Comparison of ENCODE assay signal across 19 mouse cellular contexts in genomic region chr4:26630553-26631206, GRCm38 (mm10).
DNase-seq lines count a peak whose midpoint lies in the region; ATAC-seq and TF ChIP-seq lines count a peak whose summit lies in the region.
"Had no signal": no experiment of that assay in that cellular context is flagged by ENCODE, and none has a peak within 500 bp of the region (broad histone marks: within the 10 kb centered on the region; RNA-seq: fewer than 3 reads in every experiment).

No protein-coding gene starts in this region.

- H3K4me3 ChIP-seq in hindbrain, embryonic 14.5 days (replicated peaks; ENCODE audit: low read length): no peak overlapping the region
- H3K4me3 ChIP-seq in hindbrain, postnatal 0 days (ENCODE audit: low read length): no peak overlapping the region
- H3K4me3 ChIP-seq: embryonic facial prominence, embryonic 15.5 days; heart, embryonic 10.5 days; hindbrain, embryonic 15.5 days; midbrain, embryonic 12.5 days had no signal

- no peaks in the 10 kb centered on the region for H3K36me3 ChIP-seq in hindbrain, embryonic 14.5 days (replicated peaks; ENCODE audit: control insufficient read depth, insufficient read depth)
- no peaks in the 10 kb centered on the region for H3K36me3 ChIP-seq in hindbrain, postnatal 0 days (ENCODE audit: insufficient read depth, low read length)
- H3K36me3 ChIP-seq: embryonic facial prominence, embryonic 15.5 days; heart, embryonic 10.5 days; hindbrain, embryonic 15.5 days; midbrain, embryonic 12.5 days had no signal

- 28% methylated on average over 1 of the region's 1 CpGs for WGBS in hindbrain, embryonic 14.5 days
- WGBS in hindbrain, postnatal 0 days: 31% methylated on average over 1 of the region's 1 CpGs

- H3K9ac ChIP-seq in hindbrain, embryonic 14.5 days: no peak overlapping the region
- no peak overlapping the region for H3K9ac ChIP-seq in hindbrain, postnatal 0 days (replicated peaks; ENCODE audit: low read length)
- H3K9ac ChIP-seq: embryonic facial prominence, embryonic 15.5 days; hindbrain, embryonic 15.5 days; midbrain, embryonic 12.5 days had no signal

- peak; percentile 57 for ATAC-seq in hindbrain, embryonic 14.5 days (ENCODE audit: low FRiP score)
- no peak for ATAC-seq in hindbrain, postnatal 0 days
- ATAC-seq: intestine, postnatal 0 days; lung, postnatal 0 days had no signal

- no peak for TF ChIP-seq CTCF in hindbrain, postnatal 0 days (IDR thresholded peaks at IDR 0.05; ENCODE audit: low read depth)

- no peak overlapping the region for H3K27ac ChIP-seq in hindbrain, embryonic 14.5 days
- no peak overlapping the region for H3K27ac ChIP-seq in hindbrain, postnatal 0 days
- H3K27ac ChIP-seq: embryonic facial prominence, embryonic 15.5 days; heart, embryonic 10.5 days; hindbrain, embryonic 15.5 days; midbrain, embryonic 12.5 days had no signal

- no peak overlapping the region for H3K4me2 ChIP-seq in hindbrain, embryonic 14.5 days (replicated peaks)
- H3K4me2 ChIP-seq in hindbrain, postnatal 0 days (ENCODE audit: low read depth, low read length): no peak overlapping the region
- H3K4me2 ChIP-seq: embryonic facial prominence, embryonic 15.5 days; hindbrain, embryonic 15.5 days; midbrain, embryonic 12.5 days had no signal

- peak; percentile 9 for DNase-seq in embryo, embryonic 10.5 days (ENCODE audit: low spot score)
- DNase-seq in embryo, embryonic 10 days (ENCODE audit: low spot score): no peak
- DNase-seq in hindbrain, embryonic 14.5 days (ENCODE audit: low spot score): no peak
- DNase-seq in hindbrain, postnatal 0 days (ENCODE audit: low spot score): no peak
- peak; percentile 31 for DNase-seq in A20 (ENCODE audit: low read depth, low spot score)
- DNase-seq in fibroblast of lung, adult 2 months (ENCODE audit: low read depth): peak; percentile 3
- no peak for DNase-seq in right cerebral cortex, postnatal 14 days
- no peak for DNase-seq in ovary, postnatal 14 days (ENCODE audit: low spot score)
- DNase-seq: cerebellum, adult 9-11 months; kidney, postnatal 10 days; liver; spleen, adult 18-20 months; thymus, postnatal 36 days had no signal

- no peaks in the 10 kb centered on the region for H3K9me3 ChIP-seq in hindbrain, embryonic 14.5 days (ENCODE audit: control insufficient read depth, low read length)
- H3K9me3 ChIP-seq in hindbrain, postnatal 0 days (ENCODE audit: low read length): no peaks in the 10 kb centered on the region
- H3K9me3 ChIP-seq: embryonic facial prominence, embryonic 15.5 days; heart, embryonic 10.5 days; hindbrain, embryonic 15.5 days; midbrain, embryonic 12.5 days had no signal

- no peaks in the 10 kb centered on the region for H3K27me3 ChIP-seq in hindbrain, embryonic 14.5 days (ENCODE audit: control insufficient read depth, insufficient read depth, low read length)
- no peaks in the 10 kb centered on the region for H3K27me3 ChIP-seq in hindbrain, postnatal 0 days (ENCODE audit: insufficient read depth, low read length)
- H3K27me3 ChIP-seq: embryonic facial prominence, embryonic 15.5 days; hindbrain, embryonic 15.5 days; midbrain, embryonic 12.5 days had no signal

- H3K4me1 ChIP-seq in hindbrain, embryonic 14.5 days (replicated peaks; ENCODE audit: control insufficient read depth, insufficient read depth, low read length): no peaks in the 10 kb centered on the region
- no peaks in the 10 kb centered on the region for H3K4me1 ChIP-seq in hindbrain, postnatal 0 days (ENCODE audit: insufficient read depth, low read length)
- H3K4me1 ChIP-seq: embryonic facial prominence, embryonic 15.5 days; heart, embryonic 10.5 days; hindbrain, embryonic 15.5 days had no signal

Comparison
In these comparisons a context has a peak if more than half of its experiments do, and no peak if none do; other contexts are left out.
1. DNase-seq: peak in embryo, embryonic 10.5 days (single experiment), A20 (single experiment) and fibroblast of lung, adult 2 months (single experiment); none in embryo, embryonic 10 days (single experiment), hindbrain, embryonic 14.5 days (single experiment), hindbrain, postnatal 0 days (single experiment), right cerebral cortex, postnatal 14 days (single experiment) and ovary, postnatal 14 days (single experiment).